Mouse (Mus musculus) common myeloid progenitor, adult 5-6 weeks (primary cell): ENCODE measurements around the gene Cdh13. TPM values are rescaled to one million over a fixed set of nuclear protein-coding genes. Genes with fewer than 3 reads are reported as not detected.
"Not testable (repeated sequence)": the region's sequence is repeated elsewhere in the genome, so short reads cannot be mapped to it uniquely, and the experiment has no call there.

ENCODE experiments used
- ATAC-seq: replicated peaks from 2 replicates; pipeline ENCODE4 v1.8.0; 2016; ENCODE audit warnings: low read depth, mild to moderate bottlenecking, moderate TSS enrichment, inconsistent platforms; ENCODE audit not compliant: poor library complexity, severe bottlenecking
- total RNA-seq: library from RNA; stranded (forward); fragments of 200-1000, 187-1606 nt; gene quantifications from 2 replicates; pipeline ENCODE4 v1.2.3, GENCODE M21; 2017

Gene Cdh13
- total RNA-seq, 1 experiment from 2014 or later: not detected

DNA sequence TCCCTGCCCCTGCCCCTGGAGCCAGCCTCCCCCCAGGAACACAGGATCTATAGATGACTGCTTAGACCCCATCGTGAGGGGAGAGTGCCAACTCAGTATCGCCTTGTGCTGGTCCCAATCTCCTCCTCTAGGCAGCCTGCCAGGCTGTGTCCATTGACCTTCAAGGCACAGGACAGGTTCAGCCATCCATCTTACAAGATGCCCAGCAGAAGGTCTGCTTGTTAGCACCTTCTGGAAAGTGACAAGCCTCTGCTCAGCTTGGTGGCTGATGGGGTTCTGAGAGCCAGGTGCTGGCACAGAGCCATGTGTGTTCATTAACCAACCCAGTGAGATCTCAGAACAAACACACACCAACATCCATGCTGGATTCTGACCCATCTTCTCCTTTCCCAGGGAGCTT lies 998.2 kb downstream of the Cdh13 start:
- ATAC-seq: no peak

DNA sequence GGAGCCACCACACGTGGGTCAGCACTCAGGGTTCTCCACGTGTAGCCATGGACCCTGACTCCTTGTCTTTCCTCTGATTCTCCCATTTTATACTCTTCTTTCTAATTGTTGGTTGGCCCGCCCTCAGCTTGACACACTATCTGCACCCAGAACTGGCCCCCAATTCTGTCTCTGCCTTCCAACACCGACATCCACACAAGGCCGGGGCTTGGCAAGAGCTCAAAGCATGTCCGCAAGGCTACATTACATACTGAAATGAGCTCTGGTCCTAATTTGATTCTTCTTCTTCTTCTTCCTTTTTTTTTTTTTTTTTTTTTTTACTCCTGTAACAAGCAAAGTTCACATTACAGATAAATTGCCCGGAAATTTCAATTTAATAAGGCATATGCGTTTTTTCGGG lies 1001.0 kb downstream of the Cdh13 start:
- ATAC-seq: no peak

DNA sequence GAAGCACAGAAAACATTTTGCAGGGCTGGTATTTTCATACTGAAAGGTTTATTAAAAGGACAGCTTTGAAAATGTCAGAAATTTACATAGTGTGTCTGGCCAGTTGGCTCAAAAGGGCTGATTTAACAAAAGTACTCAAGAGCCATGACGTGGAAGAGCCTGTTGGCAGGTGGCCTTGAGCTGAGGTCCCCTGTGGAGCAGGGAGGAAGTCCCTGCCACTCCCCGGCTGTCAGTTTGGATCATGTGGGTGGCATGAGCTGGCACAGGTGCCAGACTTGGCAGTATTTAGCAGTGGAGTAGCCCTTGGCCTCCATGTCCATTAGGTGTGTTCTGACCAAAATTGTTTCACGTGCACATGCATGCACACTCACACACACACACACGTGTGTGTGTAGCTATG lies 1001.4 kb downstream of the Cdh13 start:
- no peak for ATAC-seq

DNA sequence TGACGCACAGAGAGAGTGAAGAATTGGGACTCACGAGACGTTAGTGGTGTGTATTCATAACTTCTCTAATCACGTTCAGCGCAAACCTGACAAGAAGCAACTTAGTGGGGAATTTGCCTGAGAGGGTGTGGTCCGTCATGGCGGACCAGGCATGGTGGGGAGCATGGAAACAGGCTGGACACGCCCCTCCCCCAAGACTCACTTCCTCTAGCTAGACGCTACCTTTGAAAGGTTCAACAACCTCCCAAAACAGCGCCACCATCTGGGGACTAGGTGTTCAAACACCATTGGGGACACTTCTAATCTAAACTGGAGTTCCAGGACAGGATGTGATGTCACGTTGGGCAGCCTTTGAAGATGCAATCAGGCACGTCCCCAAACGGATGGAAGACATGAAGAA lies 1011.9 kb downstream of the Cdh13 start:
- no peak for ATAC-seq

DNA sequence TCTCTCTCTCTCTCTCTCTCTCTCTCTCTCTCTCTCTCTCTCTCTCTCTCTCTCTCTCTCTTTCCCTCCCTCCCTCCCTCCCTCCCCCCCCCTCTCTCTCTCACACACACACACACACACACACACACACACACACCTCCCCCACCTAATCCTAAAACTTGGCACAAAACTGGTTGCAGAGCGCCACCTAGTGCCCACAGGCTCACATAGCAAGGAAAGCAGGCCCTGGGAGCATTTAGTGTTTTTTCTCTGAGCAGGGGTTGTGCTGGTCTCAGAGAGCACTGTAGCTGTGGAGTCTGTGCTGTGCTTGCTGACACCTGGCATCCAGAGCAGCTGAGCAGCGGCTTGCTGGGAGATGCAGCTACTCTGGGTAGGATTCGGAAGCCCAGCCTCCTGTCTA lies 1014.2 kb downstream of the Cdh13 start:
- ATAC-seq: peak; percentile 69

DNA sequence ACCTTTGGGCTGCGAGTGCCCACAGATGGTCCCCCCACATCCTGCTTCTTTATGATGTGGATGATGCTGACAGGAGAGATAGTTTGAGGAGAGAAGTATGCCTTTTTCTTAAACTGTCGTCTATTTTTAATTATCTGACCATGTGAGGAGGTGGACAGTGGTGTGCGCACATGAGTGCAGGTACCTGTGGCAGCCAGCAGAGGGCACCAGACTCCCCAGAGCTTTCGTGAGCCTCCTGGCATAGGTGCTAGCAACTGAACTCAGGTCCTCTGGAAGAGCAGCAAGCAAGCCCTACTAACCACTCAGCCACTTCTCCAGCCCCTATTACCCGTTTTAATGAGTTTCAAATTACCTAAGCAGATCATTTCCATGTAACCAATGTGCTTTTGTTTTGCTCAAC lies 1016.8 kb downstream of the Cdh13 start:
- no peak for ATAC-seq

DNA sequence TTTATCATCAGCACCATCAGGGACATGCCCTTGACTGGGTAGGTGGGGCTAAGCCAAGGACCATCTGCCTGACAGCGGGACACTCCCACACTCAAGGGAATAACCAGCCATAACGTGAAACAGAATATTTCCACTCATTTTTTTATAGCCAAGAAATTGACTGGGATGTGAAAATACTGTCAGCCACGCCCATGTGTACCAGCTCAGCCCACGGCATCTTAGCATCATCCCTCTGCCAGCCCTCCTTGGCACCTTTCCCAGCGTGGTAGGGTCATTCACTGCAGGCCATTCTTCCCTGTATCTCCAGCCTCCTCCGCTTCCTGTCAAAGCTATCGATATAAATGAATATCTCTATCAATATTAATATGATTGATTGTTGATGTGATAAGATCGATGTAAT lies 1020.7 kb downstream of the Cdh13 start:
- ATAC-seq: no peak

DNA sequence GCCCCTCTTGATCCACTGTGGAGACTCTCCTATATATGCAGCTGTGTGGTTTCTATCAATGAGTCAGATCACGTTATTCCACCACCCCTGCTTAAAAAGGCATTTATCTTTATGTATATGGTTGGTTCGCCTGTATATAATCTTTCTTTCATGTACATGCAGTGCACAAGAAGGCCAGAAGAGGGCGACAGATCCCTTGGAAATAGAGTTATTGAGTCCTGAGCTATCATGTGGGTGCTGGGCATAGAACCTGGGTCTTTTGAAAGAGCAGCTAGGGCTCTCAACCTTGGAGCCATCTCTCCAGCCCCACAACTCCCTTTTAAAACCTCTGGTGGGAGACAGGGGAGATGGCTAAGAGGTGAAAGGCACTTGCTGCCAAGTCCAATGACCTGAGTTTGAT lies 1027.9 kb downstream of the Cdh13 start:
- peak; percentile 42; the same call in 1 of the 2 replicates for ATAC-seq

DNA sequence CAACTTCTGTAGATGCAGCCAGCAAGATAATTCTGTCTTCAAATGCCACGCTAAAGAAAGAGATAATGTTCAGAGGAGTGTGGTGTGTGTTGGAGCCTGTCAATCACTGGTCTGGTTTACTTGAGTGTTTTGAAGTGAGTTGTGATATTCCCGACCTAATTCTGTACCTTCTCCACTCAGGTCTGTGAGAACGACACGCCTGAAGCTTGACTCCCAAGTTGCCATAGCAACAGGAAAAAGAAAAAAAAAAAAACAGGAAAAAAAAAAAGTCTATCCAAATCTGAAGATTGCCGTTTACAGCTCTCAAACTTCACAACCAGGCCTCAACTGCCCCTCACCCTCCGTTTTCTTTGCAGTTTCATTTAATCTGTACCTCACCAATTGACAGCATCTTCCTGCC lies 1039.7 kb downstream of the Cdh13 start:
- no peak for ATAC-seq

DNA sequence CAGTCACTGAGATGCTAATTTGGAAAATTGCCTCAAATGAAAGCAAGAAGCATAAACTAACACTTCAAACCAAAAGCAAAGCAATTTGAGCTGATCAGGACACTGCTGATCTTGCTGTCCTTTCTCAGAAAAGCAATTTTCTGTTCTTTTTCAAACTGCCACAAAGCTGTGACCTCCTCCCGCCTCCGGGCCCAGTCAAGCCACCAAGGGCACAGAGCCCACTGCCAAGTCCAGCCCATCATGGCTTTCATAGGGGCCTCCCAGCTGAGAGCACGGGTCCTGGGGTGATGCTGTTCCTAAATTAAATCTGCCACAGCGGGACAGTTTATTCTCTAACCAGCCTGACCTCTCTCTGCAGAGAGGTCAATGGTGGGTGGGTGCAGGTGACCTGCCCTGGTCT lies 1056.0 kb downstream of the Cdh13 start:
- no peak for ATAC-seq

DNA sequence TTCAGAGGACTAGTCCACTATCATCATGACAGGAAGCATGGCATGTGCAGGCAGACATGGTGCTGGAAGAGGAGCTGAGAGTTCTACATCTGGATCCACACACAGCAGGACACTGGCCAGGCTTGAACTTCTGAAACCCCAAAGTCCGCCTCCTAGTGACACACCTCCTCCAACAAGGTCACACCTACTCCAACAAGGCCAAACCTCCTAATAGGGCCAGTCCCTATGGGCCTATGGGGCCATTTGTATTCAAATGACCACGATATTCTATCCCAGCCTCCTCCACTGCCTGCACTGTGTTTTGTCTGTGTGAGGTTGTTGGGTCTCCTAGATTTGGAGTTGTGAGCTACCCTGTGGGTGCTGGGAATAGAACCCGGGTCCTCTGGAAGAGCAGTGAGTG lies 1060.1 kb downstream of the Cdh13 start:
- ATAC-seq: no peak

DNA sequence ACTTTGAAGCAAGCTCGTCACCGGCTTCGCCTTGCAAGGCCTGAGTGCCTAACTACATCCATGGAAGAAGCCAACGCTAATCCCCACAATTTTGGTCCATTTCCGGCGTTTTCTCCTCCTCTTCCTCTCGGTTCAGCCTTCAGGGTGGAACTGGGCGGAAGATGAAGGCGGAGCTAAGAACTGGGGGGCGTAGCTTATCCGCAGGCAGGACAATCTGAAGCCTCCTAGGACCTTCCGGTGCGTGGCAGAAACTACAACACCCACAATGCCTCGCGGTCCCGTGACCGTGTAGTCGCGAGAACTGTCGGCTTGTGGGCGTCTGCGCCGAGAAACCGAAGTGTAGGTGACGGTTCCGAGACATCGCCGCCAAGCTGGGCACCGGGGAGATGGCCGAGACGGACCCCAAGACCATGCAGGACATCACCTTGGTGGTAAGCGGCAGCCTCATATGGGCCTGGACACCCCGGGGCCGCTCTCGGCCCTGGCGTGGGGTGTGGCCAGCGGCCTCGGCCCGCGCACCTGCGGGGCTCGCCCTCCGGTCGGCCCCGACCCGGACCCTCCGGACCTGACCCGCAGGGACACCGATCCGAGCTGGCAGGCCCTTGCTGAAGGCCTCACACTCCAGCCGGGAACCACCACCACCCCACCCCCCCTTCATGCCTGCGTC lies 1060.8 kb downstream of the Cdh13 start, which contains the start of gene Hsbp1:
TSS of gene Hsbp1 (plus strand) at position 299 of the 667 bp plus-strand sequence.
- ATAC-seq: peak; percentile 99

DNA sequence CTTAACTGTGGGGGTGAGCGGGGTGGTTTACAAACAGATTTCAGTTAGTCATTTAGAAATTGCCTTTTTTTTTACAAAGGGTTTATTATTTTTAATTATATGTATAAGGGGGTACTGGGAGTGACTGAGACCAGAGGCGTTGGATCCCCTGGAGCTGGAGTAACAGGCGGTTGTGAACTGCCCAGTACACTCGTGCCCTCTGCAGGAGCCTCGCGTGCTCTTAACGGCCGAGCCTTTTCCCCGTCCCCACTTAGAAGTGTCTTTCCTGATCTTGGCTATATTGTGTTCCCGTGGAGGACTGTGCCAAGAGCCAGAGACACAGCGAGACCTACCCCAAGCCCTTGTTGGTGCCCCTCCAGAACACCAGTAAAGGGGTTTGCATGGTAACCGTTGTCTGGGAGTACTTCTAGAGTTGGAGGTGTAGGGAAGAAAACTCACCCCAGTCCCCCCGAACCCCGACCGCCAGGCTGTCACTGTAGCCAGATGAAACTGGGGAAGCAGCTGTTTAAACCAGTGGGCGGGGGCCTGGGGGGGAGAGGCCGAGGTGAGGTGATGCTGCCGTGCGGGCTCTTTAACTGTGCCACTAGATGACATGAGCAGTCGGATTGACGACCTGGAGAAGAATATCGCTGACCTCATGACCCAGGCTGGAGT lies 1061.6 kb downstream of the Cdh13 start:
- ATAC-seq: 0 out of 2 replicates have a peak, but pooled peaks have one; percentile 9

DNA sequence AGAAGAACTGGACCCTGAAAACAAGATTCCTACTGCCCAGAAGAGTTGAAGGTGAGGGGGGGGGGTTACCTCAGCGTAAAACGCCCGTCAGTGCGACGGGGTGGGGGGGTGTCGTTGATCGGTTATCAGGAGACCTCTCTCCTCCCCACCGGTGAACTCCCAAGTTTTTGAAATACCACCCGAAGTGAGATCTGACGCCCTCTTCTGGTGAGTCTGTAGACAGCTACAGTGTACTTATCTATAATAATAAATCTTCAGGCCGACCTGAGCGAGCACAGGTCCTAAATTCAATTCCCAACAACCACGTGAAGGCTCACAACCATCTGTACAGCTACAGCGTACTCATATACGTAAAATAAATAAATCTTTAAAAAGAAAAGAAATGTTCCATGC lies 1062.1 kb downstream of the Cdh13 start:
- no peak for ATAC-seq

DNA sequence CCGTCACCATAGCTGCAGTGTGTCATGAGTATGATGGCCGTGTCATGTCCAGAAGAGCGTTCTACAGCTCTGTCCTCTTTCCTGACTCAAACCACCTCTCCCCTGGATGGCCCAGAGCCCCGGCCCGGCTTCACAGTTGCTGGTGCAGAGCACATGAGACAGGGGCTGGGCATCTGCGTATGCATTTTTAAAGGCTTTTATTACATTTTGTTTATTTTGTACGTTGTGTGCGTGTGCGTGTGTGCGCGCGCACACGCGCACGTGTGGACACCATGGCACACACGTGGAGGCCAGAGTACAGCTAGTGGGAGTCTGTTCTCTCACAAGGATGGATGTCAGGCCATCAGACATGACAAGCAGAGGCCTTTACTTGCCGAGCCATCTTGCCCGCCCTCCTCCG lies 1068.1 kb downstream of the Cdh13 start:
- ATAC-seq: no peak

DNA sequence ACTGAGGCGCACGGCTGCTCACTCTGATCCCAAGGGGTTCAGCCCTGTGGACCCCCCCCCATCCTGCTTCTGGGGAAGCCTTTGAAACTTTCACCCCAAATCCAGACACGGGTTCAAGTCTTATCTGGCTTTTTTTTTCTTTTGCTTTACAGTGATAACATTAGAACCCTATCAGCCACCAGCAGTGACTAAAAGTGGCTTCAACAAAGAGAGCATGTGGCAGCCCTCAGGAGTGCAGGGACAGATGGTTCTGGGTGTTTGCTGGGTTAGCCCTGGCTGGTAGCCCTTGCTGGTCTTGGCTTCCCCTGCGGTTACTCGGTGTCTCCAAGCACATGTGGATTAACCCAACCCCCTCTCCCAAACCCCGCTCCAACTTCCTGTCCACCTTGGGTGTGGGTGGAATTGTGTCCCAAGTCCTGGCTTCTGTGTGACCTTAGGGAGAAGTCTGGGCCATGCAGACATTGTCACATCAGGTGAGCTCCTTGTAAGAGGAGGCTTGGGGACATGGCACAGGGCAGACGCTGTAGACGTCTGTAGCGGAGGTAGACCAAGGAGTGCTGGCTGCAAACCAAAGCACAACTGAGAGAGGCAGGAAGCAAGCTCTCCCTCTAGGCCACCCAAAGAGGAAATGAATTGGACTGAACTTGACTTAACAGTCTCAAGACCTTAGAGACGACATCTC lies 1069.6 kb downstream of the Cdh13 start:
- ATAC-seq: peak; percentile 82

DNA sequence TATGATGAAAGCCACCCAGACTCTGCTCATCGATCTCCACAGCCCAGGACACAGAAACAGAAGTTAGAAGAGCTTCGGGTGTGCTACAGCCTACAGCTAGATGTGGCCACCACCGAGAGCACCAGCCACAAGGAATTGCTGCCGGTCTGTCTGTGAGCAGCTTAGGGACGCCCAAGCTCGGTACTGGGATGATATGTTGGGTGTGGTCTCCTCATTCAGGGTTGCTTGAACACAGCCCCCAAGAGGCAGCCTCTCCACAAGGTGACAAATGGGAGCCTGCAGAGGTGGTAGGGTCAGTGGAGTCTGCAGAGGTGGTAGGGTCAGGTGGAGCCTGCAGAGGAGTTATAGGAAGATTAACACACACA lies 1070.1 kb downstream of the Cdh13 start:
- ATAC-seq: no peak

DNA sequence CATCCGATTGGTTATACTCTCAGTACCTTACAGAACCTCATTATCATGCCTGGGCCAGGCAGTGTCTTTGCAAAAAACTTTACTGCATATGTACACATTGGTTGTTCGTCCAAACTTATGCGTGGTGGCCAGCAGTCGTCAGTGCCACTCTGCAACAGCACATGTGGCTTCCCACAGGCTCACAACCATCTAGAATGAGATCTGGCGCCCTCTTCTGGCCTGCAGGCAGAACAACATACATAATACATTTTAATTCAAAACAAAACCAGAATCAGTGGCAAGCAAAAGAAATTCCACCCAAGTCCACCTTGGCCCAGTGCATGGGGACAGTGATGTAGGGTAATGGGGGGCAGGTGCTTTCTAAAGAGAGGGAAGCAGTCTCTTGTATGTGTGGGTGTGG lies 1073.1 kb downstream of the Cdh13 start:
- not testable (repeated sequence) for ATAC-seq

DNA sequence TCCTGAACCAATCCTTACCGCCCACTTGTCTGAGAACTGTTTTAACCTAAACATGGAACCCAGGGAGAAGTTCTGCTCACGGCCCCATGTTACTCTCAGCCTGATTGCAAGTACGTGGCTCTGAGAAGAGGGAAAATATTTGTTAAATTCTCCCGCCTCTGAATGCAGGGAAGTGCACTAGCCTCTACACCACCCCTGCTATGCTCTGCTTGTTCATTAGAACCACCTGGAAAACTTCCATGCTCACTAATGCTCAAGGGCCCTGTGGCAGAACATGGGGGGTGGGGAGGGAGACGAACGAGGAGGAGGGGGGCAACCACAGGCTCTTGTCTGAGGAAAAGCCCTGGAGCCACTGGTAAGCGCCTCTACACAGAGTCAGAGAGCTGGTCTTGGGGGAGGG lies 1074.6 kb downstream of the Cdh13 start:
- ATAC-seq: no peak

DNA sequence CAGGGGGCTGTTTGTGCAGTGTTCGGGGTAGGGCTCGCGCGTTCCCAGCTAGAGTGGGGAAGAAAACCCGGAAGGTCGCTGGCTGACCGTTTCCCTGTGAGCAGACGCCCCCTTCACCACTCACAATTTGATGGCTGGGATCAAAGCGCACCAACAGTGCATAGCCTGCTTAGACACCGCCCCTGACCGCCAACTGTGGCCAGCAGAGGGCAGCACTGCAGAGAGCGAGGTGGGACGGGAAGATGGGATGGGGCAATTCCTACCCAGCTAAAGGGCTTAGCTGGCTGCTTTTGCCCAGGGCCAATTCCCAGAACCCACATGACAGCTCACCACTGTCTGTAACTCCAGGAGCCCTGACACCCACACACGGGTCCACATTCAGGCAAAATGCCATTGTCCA lies 1075.3 kb downstream of the Cdh13 start:
- ATAC-seq: peak; percentile 71

DNA sequence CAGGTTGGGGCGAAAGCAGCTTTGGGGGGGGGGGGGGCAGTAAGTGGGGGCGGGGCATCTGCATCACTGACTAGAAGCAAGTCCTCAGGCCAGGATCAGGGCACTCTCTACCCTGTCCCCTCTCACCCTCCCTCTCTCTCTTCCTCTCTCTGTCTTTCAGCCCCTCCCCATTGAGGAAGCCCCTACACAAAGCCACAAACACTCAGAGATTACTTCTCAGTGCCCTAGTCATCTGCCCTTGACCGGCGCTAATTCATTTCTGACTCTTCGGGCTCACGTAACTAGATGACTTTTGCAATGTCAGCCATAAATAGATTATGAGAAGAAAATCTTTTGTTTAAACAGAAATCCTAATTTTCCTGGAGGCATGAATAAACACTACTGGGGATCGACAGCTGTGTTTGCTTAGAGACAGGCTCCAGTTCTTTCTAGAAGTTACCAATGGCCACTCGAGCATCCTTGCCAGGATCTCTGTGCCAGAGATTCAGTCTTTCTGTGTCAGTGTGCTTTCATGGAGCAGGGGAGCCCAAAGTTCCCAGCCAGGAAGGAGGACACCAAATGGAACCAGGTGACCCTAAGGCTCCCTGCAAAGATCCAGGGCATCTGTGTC lies 1077.3 kb downstream of the Cdh13 start:
- no peak for ATAC-seq
